Mouse (Mus musculus) lung, embryonic 14.5 days (tissue): Measurements from ENCODE around the gene Snx14. TPM values are rescaled to one million over a fixed set of nuclear protein-coding genes. Genes with fewer than 3 reads are reported as not detected.

ENCODE experiments used
- ATAC-seq: fragments of 200-750 bp; cut with Nextera tagmentation; 2 replicates; pipeline ENCODE4 v1.8.0; 2017; ENCODE audit warnings: mild to moderate bottlenecking, moderate TSS enrichment, moderate library complexity; ENCODE audit not compliant: insufficient read depth
- DNase-seq: peaks from one replicate; pipeline ENCODE4 v3.0.0-alpha.2; 2015
- H3K27ac ChIP-seq: fragments of 300-500 bp; sonication (generic); 2 replicates; pipeline ENCODE4 v1.5.1; 2014; ENCODE audit warnings: low read depth, mild to moderate bottlenecking, moderate library complexity
- H3K27me3 ChIP-seq: fragments of 300-500 bp; sonication (generic); 2 replicates; pipeline ENCODE4 v1.6.1; 2014; ENCODE audit warnings: low read length, control low read depth; ENCODE audit not compliant: insufficient read depth
- H3K36me3 ChIP-seq: fragments of 300-500 bp; sonication (generic); 2 replicates; pipeline ENCODE4 v1.6.1; 2014; ENCODE audit warnings: control low read depth; ENCODE audit not compliant: insufficient read depth
- H3K4me1 ChIP-seq: fragments of 300-500 bp; sonication (generic); 2 replicates; pipeline ENCODE4 v1.6.1; 2014; ENCODE audit warnings: antibody characterized with exemption, control low read depth; ENCODE audit not compliant: insufficient read depth
- H3K4me2 ChIP-seq: fragments of 300-500 bp; sonication (generic); 2 replicates; pipeline ENCODE4 v1.6.1; 2014; ENCODE audit warnings: mild to moderate bottlenecking
- H3K4me3 ChIP-seq: fragments of 300-500 bp; sonication (generic); 2 replicates; pipeline ENCODE4 v1.5.1; 2014; ENCODE audit warnings: low read depth, low read length
- H3K9ac ChIP-seq: fragments of 300-500 bp; sonication (generic); 2 replicates; pipeline ENCODE4 v1.6.1; 2014
- H3K9me3 ChIP-seq: fragments of 300-500 bp; sonication (generic); 2 replicates; pipeline ENCODE4 v1.6.1; 2016; ENCODE audit warnings: low read depth, low read length, control low read depth
- CTCF ChIP-seq: IDR thresholded peaks from 2 replicates; pipeline ENCODE4 v1.5.1; 2016; ENCODE audit warnings: antibody characterized with exemption, low read depth
- WGBS: fragments of 180-500 bp; shearing (Covaris S2); extraction: QIAGEN DNeasy Blood & Tissue Kit; methylation state at CpG from one replicate; pipeline ENCODE4 v1.1.7; 2014; 5-methylcytosine and 5-hydroxymethylcytosine counted together
- polyA plus RNA-seq: library from polyadenylated mRNA; unstranded; fragments of >200 nt; fragmentation: Nextera tagmentation; extraction: Ambion mirVana; gene quantifications from 2 replicates; pipeline ENCODE4 v1.2.1, GENCODE M21; 2014

The Snx14 gene
- polyA plus RNA-seq, 1 experiment from 2014 or later: 22.9 TPM

DNA sequence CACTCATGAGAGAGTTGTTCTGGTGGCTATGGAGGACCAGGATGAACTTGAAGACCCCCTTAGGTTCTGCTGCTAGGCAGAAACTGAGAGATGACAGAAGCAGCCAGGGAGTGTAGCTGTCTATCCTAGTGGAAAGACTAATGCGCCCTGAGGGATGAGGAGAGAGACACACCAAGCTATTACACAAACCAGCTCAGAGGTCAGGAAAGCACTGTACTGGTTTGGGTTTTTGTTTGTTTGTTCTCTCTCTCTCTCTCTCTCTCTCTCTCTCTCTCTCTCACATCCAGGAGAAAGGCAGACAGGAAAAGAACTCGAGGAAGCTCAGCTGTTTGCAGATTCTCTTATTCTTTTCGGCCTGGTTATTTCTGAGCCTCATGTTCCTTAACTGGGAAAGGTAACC lies 108.4 kb downstream of the Snx14 start:
- H3K4me2 ChIP-seq: no peak overlapping the region
- TF ChIP-seq CTCF: no peak
- H3K36me3 ChIP-seq: no peaks in the 10 kb centered on the region
- H3K4me3 ChIP-seq: no peak overlapping the region
- DNase-seq (no peak), ATAC-seq (no peak)
- H3K27ac ChIP-seq: no peak overlapping the region
- peaks cover 9% of the 10 kb centered on the region for H3K27me3 ChIP-seq
- H3K4me1 ChIP-seq: no peaks in the 10 kb centered on the region
- 58% methylated on average over 3 of the region's 3 CpGs for WGBS
- H3K9ac ChIP-seq: no peak overlapping the region
- H3K9me3 ChIP-seq: no peaks in the 10 kb centered on the region

DNA sequence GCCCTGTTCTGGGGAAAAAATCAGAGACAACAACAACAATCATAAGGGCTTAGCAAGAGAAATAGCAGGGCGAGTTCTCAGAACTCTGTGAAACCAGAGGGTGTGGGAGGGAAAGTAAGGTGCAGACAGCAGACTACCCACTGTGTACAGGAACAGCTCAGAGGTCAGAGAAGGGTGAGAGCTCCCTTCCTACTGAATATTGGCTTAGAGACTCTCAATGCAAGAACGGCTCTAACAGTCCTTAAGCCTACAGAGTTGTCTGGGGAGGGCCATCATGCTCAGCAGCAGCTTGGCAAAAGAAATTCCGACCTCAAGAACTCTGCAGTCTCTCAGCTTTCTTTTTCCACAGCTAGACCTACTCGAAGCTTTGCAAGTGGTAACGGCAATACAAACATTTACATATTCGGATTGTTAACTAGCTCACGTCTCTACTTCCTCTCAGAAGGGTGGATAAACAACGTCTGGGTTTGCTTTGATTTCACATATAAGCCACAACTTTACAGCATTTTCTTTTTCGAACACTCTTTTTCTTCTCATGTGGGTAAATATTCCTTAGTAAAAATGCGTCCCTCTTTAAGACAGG lies 109.5 kb downstream of the Snx14 start:
- H3K4me3 ChIP-seq: no peak overlapping the region
- no peak overlapping the region for H3K27ac ChIP-seq
- ATAC-seq (no peak), DNase-seq (peak; percentile 19)
- H3K27me3 ChIP-seq: peaks cover 9% of the 10 kb centered on the region
- no peaks in the 10 kb centered on the region for H3K9me3 ChIP-seq
- 26% methylated on average over 10 of the region's 10 CpGs for WGBS
- no peak overlapping the region for H3K4me2 ChIP-seq
- no peak overlapping the region for H3K9ac ChIP-seq
- H3K4me1 ChIP-seq: no peaks in the 10 kb centered on the region
- H3K36me3 ChIP-seq: no peaks in the 10 kb centered on the region
- no peak for TF ChIP-seq CTCF

DNA sequence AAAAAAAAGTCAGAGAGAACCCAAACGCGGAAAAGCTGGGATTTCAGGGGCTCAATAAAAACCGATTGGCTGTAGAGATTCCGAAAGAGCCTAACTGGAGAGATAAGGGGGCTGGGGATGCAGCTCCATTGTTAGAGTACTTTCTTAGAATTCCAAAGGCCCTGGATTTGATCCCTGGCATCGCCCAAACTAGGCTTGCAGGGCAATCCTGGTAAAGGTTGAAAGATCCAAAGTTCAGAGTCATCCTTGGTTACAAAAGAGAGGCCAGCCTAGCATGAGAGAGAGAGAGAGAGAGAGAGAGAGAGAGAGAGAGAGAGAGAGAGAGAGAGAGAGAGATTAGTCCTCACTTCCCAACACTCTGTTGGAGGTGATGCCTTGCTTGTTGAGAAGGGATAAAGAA lies 110.1 kb downstream of the Snx14 start:
- Histone ChIP-seq H3K27me3 (peaks cover 9% of the 10 kb centered on the region), H3K4me2 (no peak overlapping the region; the same call in 1 of the 2 replicates), H3K4me1 (no peaks in the 10 kb centered on the region), H3K27ac (no peak overlapping the region), H3K36me3 (no peaks in the 10 kb centered on the region), H3K9ac (no peak overlapping the region), H3K9me3 (no peaks in the 10 kb centered on the region), H3K4me3 (no peak overlapping the region)
- no peak for TF ChIP-seq CTCF
- WGBS: 30% methylated on average over 5 of the region's 5 CpGs
- no peak for DNase-seq
- no peak for ATAC-seq

DNA sequence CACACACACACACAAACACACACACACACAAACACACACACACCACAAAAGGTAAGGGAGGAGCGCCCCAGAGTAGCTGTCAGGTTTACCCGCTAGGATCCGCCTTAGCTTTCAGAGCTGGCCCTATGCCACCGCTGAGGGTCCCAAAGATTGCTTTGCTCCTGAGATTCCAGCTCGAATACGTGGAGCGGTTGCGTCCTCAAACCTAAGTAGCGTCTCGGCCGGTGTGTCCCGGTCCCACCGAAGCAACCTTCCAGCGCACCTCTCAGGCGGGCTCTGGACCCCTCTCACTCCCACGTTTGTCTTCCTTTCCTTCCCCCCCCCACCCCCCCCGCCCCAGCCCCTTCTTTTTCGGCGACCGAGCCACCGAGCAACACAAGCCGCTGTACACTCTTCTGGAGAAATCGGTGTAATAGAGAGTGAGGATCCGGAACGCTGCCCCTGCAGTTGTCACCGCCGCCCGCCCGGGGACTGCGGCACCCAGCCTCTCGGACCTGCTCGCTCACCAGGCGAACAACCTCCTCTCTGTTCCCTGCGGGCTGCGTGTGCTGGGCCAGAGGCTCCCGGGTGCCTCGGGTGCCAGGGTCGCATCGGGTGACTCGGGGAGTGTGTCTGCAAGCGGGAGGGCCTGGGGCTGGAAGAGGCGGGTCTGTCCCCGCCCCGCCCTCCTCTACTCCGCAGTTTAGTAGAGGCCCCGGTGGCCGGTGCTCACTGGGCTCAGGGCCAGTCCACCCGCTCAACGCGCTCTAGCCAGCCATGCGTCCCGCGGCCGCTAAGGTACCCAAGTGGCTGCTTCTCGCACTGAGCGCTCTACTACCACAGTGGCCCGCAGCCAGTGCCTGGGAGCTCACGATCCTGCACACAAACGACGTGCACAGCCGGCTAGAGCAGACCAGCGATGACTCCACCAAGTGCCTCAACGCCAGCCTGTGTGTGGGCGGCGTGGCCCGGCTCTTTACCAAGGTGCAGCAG lies 111.5 kb downstream of the Snx14 start, which contains the start of gene Nt5e:
Gene Nt5e, plus strand, starts transcription at position 268 of the 972 bp plus-strand sequence.
- ATAC-seq (peak; percentile 94), DNase-seq (peak; percentile 75)
- Histone ChIP-seq H3K9ac (peak within 1 kb of the TSS; percentile 56), H3K4me3 (peak within 1 kb of the TSS; percentile 50), H3K9me3 (no peaks in the 10 kb centered on the region), H3K27me3 (peaks cover 9% of the 10 kb centered on the region), H3K36me3 (no peaks in the 10 kb centered on the region), H3K4me1 (no peaks in the 10 kb centered on the region), H3K4me2 (peak within 1 kb of the TSS; percentile 96), H3K27ac (no peak within 1 kb of the TSS)
- no peak for TF ChIP-seq CTCF
- WGBS: 1% methylated on average over 66 of the region's 66 CpGs

Other genes with a start within 250 kb of the Snx14 start
- 2.1 and 2.3 TPM in 2 replicates for gene Nt5e, start 111.8 kb downstream of the Snx14 start, polyA plus RNA-seq
- 0.68 TPM in 1 of 2 replicates, not detected in the other for gene Gm20537, start 17.7 kb upstream of the Snx14 start, polyA plus RNA-seq
- 141 and 151 TPM in 2 replicates for gene Syncrip, start 43.6 kb upstream of the Snx14 start, polyA plus RNA-seq
- 7.6 and 8.4 TPM in 2 replicates for gene Zfp949, start 109.1 kb upstream of the Snx14 start, polyA plus RNA-seq
- gene Trim43a, start 141.9 kb upstream of the Snx14 start, polyA plus RNA-seq: 0.12 TPM in 1 of 2 replicates, not detected in the other